Comparison of ENCODE assay signal across 8 mouse cellular contexts in the genomic region with DNA sequence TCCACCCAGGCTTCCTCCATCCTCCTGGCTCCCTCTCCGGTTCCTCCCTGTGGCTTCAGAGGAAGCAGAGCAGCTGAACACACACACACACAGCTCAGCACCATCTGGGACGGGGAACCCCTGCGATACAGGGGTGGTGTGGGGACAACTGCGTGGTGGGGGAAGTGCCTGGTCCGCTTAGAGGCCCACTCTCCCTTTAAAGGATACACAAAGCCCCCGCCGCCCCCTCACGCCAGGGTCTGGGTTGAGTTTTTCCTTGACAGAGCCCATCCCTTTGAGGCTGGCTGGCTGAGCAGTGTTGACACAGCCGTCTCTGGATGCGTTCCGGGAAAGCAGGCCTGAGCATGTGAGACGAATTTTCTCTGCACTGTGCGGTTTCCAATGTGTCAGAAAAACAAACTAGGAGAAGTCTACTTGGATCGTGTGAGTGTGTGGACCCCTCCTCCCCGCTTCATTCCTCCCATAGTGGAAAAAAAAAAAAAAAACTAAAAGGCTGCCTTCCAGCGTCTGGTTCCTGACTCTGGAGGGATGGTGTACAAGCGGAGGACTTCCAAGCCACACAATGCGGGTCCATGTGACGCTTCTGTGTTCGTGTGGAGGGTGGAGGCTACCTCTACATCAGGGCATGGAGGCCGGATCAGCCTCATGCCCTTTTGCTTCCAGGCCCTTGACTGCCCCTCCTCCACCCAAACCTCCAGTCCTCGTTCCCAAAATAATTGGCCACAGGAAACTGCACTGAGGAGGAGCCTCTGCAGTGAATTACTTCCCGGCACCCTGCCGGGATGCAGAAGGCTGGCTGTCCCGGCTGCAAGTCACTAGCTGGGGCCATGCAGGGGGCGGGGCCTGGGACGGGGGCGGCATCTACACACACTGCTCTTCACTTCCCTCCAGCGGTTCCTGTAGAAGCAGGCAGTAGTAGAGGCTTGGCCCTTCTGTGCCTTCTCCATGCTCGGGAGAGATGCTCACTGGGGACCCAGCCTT.
DNase-seq lines count a peak whose midpoint lies in the region; ATAC-seq and TF ChIP-seq lines count a peak whose summit lies in the region.

No protein-coding gene starts in this region.

- TF ChIP-seq POLR2A in bone marrow macrophage, adult 2 months (IDR thresholded peaks at IDR 0.05; ENCODE audit: borderline replicate concordance, low read depth, low read length), result no peak
- TF ChIP-seq POLR2A in heart, adult 2 months (IDR thresholded peaks at IDR 0.05; ENCODE audit: insufficient read depth, low read depth, low read length), result peak; percentile 69

- TF ChIP-seq CTCF in bone marrow macrophage, adult 2 months (IDR thresholded peaks at IDR 0.05; ENCODE audit: low read depth, low read length), result 0 out of 2 replicates have a peak, but pooled peaks have one; percentile 14
- peak; percentile 72 for TF ChIP-seq CTCF in heart, adult 2 months (IDR thresholded peaks at IDR 0.05)

- no peak overlapping the region; the same call in 1 of the 2 replicates for H3K4me3 ChIP-seq in bone marrow macrophage, adult 2 months (ENCODE audit: insufficient read depth, low read length)
- peak overlapping the region; percentile 19 for H3K4me3 ChIP-seq in embryonic facial prominence, embryonic 13.5 days
- H3K4me3 ChIP-seq in heart, adult 2 months, result peak overlapping the region; percentile 9; the same call in 1 of the 2 replicates
- peak overlapping the region; percentile 8 for H3K4me3 ChIP-seq in limb, embryonic 12.5 days (replicated peaks)
- 0 out of 2 replicates have a peak overlapping the region, but pooled peaks have one; percentile 8 for H3K4me3 ChIP-seq in midbrain, embryonic 13.5 days (replicated peaks)

- H3K27ac ChIP-seq in bone marrow macrophage, adult 2 months (ENCODE audit: insufficient read depth, low read depth, low read length), result peak overlapping the region; percentile 60
- peak overlapping the region; percentile 99 for H3K27ac ChIP-seq in embryonic facial prominence, embryonic 13.5 days
- H3K27ac ChIP-seq in heart, adult 2 months, result peak overlapping the region; percentile 90
- peak overlapping the region; percentile 97 for H3K27ac ChIP-seq in limb, embryonic 12.5 days
- H3K27ac ChIP-seq in midbrain, embryonic 13.5 days, result peak overlapping the region; percentile 88

- TF ChIP-seq EP300 in heart, adult 2 months (IDR thresholded peaks at IDR 0.05; ENCODE audit: insufficient read depth, low read depth, low read length), result peak; percentile 58; the same call in 1 of the 2 replicates

- H3K27me3 ChIP-seq in embryonic facial prominence, embryonic 13.5 days, result no peaks in the 10 kb centered on the region
- no peaks in the 10 kb centered on the region for H3K27me3 ChIP-seq in heart, adult 2 months (ENCODE audit: control insufficient read depth, insufficient read depth, low read length)
- H3K27me3 ChIP-seq in limb, embryonic 12.5 days, result no peaks in the 10 kb centered on the region
- no peaks in the 10 kb centered on the region for H3K27me3 ChIP-seq in midbrain, embryonic 13.5 days

- no peaks in the 10 kb centered on the region for H3K9me3 ChIP-seq in embryonic facial prominence, embryonic 13.5 days
- H3K9me3 ChIP-seq in limb, embryonic 12.5 days, result no peaks in the 10 kb centered on the region
- no peaks in the 10 kb centered on the region for H3K9me3 ChIP-seq in midbrain, embryonic 13.5 days

- peak overlapping the region; percentile 56 for H3K4me2 ChIP-seq in embryonic facial prominence, embryonic 13.5 days
- peak overlapping the region; percentile 53 for H3K4me2 ChIP-seq in limb, embryonic 12.5 days
- peak overlapping the region; percentile 48 for H3K4me2 ChIP-seq in midbrain, embryonic 13.5 days (replicated peaks)

- H3K36me3 ChIP-seq in embryonic facial prominence, embryonic 13.5 days, result no peaks in the 10 kb centered on the region
- no peaks in the 10 kb centered on the region for H3K36me3 ChIP-seq in heart, adult 2 months (ENCODE audit: control insufficient read depth, insufficient read depth, low read length)
- H3K36me3 ChIP-seq in limb, embryonic 12.5 days, result no peaks in the 10 kb centered on the region
- no peaks in the 10 kb centered on the region for H3K36me3 ChIP-seq in midbrain, embryonic 13.5 days

- peaks cover 11% of the 10 kb centered on the region for H3K4me1 ChIP-seq in bone marrow macrophage, adult 2 months (ENCODE audit: control insufficient read depth, insufficient read depth, low read length)
- peaks cover 36% of the 10 kb centered on the region for H3K4me1 ChIP-seq in embryonic facial prominence, embryonic 13.5 days
- H3K4me1 ChIP-seq in heart, adult 2 months (ENCODE audit: control insufficient read depth, insufficient read depth, low read length), result peaks cover 14% of the 10 kb centered on the region
- H3K4me1 ChIP-seq in limb, embryonic 12.5 days (replicated peaks), result peaks cover 32% of the 10 kb centered on the region
- peaks cover 47% of the 10 kb centered on the region for H3K4me1 ChIP-seq in midbrain, embryonic 13.5 days (replicated peaks)

- intact Hi-C loops in heart, adult 2 months (cut with DNase I), result loop anchor here (1.0 to 5.0 kb wide), 5 partner anchors 42 to 246 kb away; no protein-coding TSS in a partner anchor

- 1% methylated on average over 29 of the region's 30 CpGs for WGBS in embryonic facial prominence, embryonic 13.5 days
- 15% methylated on average over 30 of the region's 30 CpGs for WGBS in heart, adult 2 months
- 1% methylated on average over 30 of the region's 30 CpGs for WGBS in limb, embryonic 12.5 days
- WGBS in midbrain, embryonic 13.5 days, result 4% methylated on average over 30 of the region's 30 CpGs

- peak overlapping the region; percentile 55; the same call in 1 of the 2 replicates for H3K9ac ChIP-seq in embryonic facial prominence, embryonic 13.5 days
- H3K9ac ChIP-seq in heart, adult 2 months (ENCODE audit: low read depth, low read length), result peak overlapping the region; percentile 36
- H3K9ac ChIP-seq in limb, embryonic 12.5 days (replicated peaks), result peak overlapping the region; percentile 31; the same call in 1 of the 2 replicates
- peak overlapping the region; percentile 34 for H3K9ac ChIP-seq in midbrain, embryonic 13.5 days (replicated peaks)

- peak; percentile 89 to 93 for DNase-seq in heart, adult 2 months
- DNase-seq in kidney, adult 11 months, result peak; percentile 88
- DNase-seq in spleen, postnatal 10 days (ENCODE audit: low spot score in 2 of 2), result peak; percentile 12 to 68
- no peak for DNase-seq in c-Kit-positive CD71-positive TER-119-positive erythroid progenitor cells, embryonic 14.5 days (ENCODE audit: low spot score)

- peak; percentile 86 for ATAC-seq in embryonic facial prominence, embryonic 13.5 days (ENCODE audit: insufficient number of reproducible peaks, insufficient read depth, low FRiP score, low TSS enrichment, low read depth)
- peak; percentile 90 for ATAC-seq in limb, embryonic 12.5 days (ENCODE audit: insufficient number of reproducible peaks, insufficient read depth, low FRiP score, low TSS enrichment, low read depth)
- peak; percentile 83 for ATAC-seq in midbrain, embryonic 13.5 days

- H3K79me2 ChIP-seq in heart, adult 2 months (replicated peaks; ENCODE audit: control insufficient read depth, insufficient read depth, low read length), result no peaks in the 10 kb centered on the region
